Mouse (Mus musculus) Patski (cell line): ENCODE measurements around the gene Rspo1. TPM values are rescaled to one million over a fixed set of nuclear protein-coding genes. Genes with fewer than 3 reads are reported as not detected.

Experiments used
- ATAC-seq: fragments of 100-300 bp; one replicate; pipeline ENCODE4 v1.8.0; 2021
- CTCF ChIA-PET: fragments of 350-600 bp; sonication (Branson Sonifier 250); formaldehyde crosslinking; loops from one replicate; lab custom pipeline; 2022; ENCODE audit warnings: inconsistent platforms; lab: Charles Lee
- POLR2A ChIA-PET: fragments of 350-600 bp; sonication (Branson Sonifier 250); formaldehyde crosslinking; loops from one replicate; lab custom pipeline; 2022; ENCODE audit warnings: antibody characterized with exemption, inconsistent platforms; lab: Charles Lee
- DNase-seq: peaks from one replicate; pipeline ENCODE4 v3.0.0-alpha.2; 2011; ENCODE audit warnings: low read depth, low spot score
- H3K27me3 ChIP-seq: fragments of 371-371 bp; one replicate; pipeline ENCODE4 v1.5.1; 2021
- CTCF ChIP-seq: fragments of 100-300 bp; IDR thresholded peaks from one replicate; pipeline ENCODE4 v1.5.1; 2021
- in situ Hi-C: fragments of 300-500 bp; cut with MboI; formaldehyde crosslinking; loops from 3 replicates; pipeline ENCODE4 v1.11.1; 2018; ENCODE audit warnings: low pct_unique_long_range_greater_than_20kb, mixed read lengths
- polyA plus RNA-seq: library from polyadenylated mRNA; unstranded; gene quantifications from one replicate; pipeline ENCODE4 v1.2.3, GENCODE M21; 2021

Rspo1 gene
- polyA plus RNA-seq, 1 experiment from 2014 or later = not detected

GRCm38 (mm10) chr4:125034341-125034740 is 48.1 kb downstream of the Rspo1 start:
- CTCF ChIA-PET = no interaction called here
- DNase-seq (no peak), ATAC-seq (no peak)
- POLR2A ChIA-PET = no interaction called here
- no peaks in the 10 kb centered on the region for H3K27me3 ChIP-seq
- in situ Hi-C loops = no loop called here
- no peak for TF ChIP-seq CTCF

GRCm38 (mm10) chr4:125044454-125044853 is 58.2 kb downstream of the Rspo1 start:
- DNase-seq = no peak
- no peak for ATAC-seq
- no peaks in the 10 kb centered on the region for H3K27me3 ChIP-seq
- CTCF ChIA-PET = interaction anchor here (1.2 kb wide), 1 partner anchor 102 kb away, joined by 3 read pairs; no protein-coding TSS in a partner anchor
- POLR2A ChIA-PET = no interaction called here
- no peak for TF ChIP-seq CTCF
- in situ Hi-C loops = no loop called here

- POLR2A ChIA-PET = no interaction called here
- ATAC-seq (no peak), DNase-seq (no peak)
- CTCF ChIA-PET = interaction anchor here (2.1 kb wide), 1 partner anchor 108 kb away, joined by 6 read pairs; no protein-coding TSS in a partner anchor
- in situ Hi-C loops = loop anchor here (5.0 kb wide), 1 partner anchor 113 kb away; no protein-coding TSS in a partner anchor
- TF ChIP-seq CTCF = no peak
- H3K27me3 ChIP-seq = no peaks in the 10 kb centered on the region
Measured at GRCm38 (mm10) chr4:125055385-125055784, 69.2 kb downstream of the Rspo1 start.

- ATAC-seq = no peak
- in situ Hi-C loops = loop anchor here (5.0 kb wide), 1 partner anchor 114 kb away; no protein-coding TSS in a partner anchor
- CTCF ChIA-PET = interaction anchor here (2.1 to 3.4 kb wide), 2 partner anchors 109 to 112 kb away, joined by 6 to 20 read pairs; no protein-coding TSS in a partner anchor
- TF ChIP-seq CTCF = no peak
- POLR2A ChIA-PET = interaction anchor here (1.1 to 1.8 kb wide), 2 partner anchors 10 to 114 kb away, joined by 3 to 5 read pairs; partner anchors contain the start of gene Snip1
- H3K27me3 ChIP-seq = no peaks in the 10 kb centered on the region
- no peak for DNase-seq
Measured at GRCm38 (mm10) chr4:125056476-125056875, 70.2 kb downstream of the Rspo1 start.

- POLR2A ChIA-PET = interaction anchor here (0.7 to 1.8 kb wide), 3 partner anchors 9 to 114 kb away, joined by 3 to 5 read pairs (median 4); partner anchors contain the start of gene Snip1
- no peak for TF ChIP-seq CTCF
- in situ Hi-C loops = loop anchor here (5.0 kb wide), 1 partner anchor 115 kb away; no protein-coding TSS in a partner anchor
- H3K27me3 ChIP-seq = no peaks in the 10 kb centered on the region
- no peak for DNase-seq
- CTCF ChIA-PET = interaction anchor here (2.1 to 3.4 kb wide), 2 partner anchors 110 to 113 kb away, joined by 6 to 20 read pairs; no protein-coding TSS in a partner anchor
- ATAC-seq = no peak
Measured at GRCm38 (mm10) chr4:125057273-125057672, 71.0 kb downstream of the Rspo1 start.

GRCm38 (mm10) chr4:125058033-125058432 is 71.8 kb downstream of the Rspo1 start:
- in situ Hi-C loops = loop anchor here (5.0 kb wide), 1 partner anchor 116 kb away; no protein-coding TSS in a partner anchor
- DNase-seq (no peak), ATAC-seq (no peak)
- ChIA-PET CTCF (interaction anchor here (3.4 kb wide), 1 partner anchor 114 kb away, joined by 20 read pairs; no protein-coding TSS in a partner anchor), POLR2A (interaction anchor here (0.6 to 1.8 kb wide), 3 partner anchors 8 to 18 kb away, joined by 4 to 5 read pairs (median 4); partner anchors contain the start of gene Snip1)
- H3K27me3 ChIP-seq = no peaks in the 10 kb centered on the region
- no peak for TF ChIP-seq CTCF

Other genes starting within 250 kb of the Rspo1 start
- gene Inpp5b, start 244.6 kb upstream of the Rspo1 start, polyA plus RNA-seq = 15.6 TPM
- gene Mtf1, start 184.3 kb upstream of the Rspo1 start, polyA plus RNA-seq = 8.3 TPM
- 38.1 TPM for gene Yrdc, start 135.8 kb upstream of the Rspo1 start, polyA plus RNA-seq
- 53.9 TPM for gene 1110065P20Rik, start 135.2 kb upstream of the Rspo1 start, polyA plus RNA-seq
- not detected for gene Maneal, start 124.3 kb upstream of the Rspo1 start, polyA plus RNA-seq
- not detected for gene Epha10, start 105.5 kb upstream of the Rspo1 start, polyA plus RNA-seq
- 8.9 TPM for gene 9930104L06Rik, start 49.4 kb upstream of the Rspo1 start, polyA plus RNA-seq
- 42.9 TPM for gene Cdca8, start 47.1 kb upstream of the Rspo1 start, polyA plus RNA-seq
- 41.6 TPM for gene Gnl2, start 30.2 kb downstream of the Rspo1 start, polyA plus RNA-seq
- 0.14 TPM for gene Dnali1, start 79.3 kb downstream of the Rspo1 start, polyA plus RNA-seq
- gene Snip1, start 80.2 kb downstream of the Rspo1 start, polyA plus RNA-seq = 13.5 TPM
- gene Meaf6, start 98.7 kb downstream of the Rspo1 start, polyA plus RNA-seq = 22.3 TPM
- gene Zc3h12a, start 141.4 kb downstream of the Rspo1 start, polyA plus RNA-seq = 5.7 TPM